Mouse (Mus musculus): ENCODE measurements around the gene Gemin7. TPM values are rescaled to one million over a fixed set of nuclear protein-coding genes. Genes with fewer than 3 reads are reported as not detected.

The Gemin7 gene
- total RNA-seq, 2 experiments from 2014 or later, result 37.8 to 70.9 TPM

Other genes with a start within 250 kb of the Gemin7 start
- 12.4 and 42.8 TPM in 2 replicates for gene Ercc1, start 232.8 kb downstream of the Gemin7 start, total RNA-seq (2014; fragmentation: Nextera tagmentation)
- gene Ercc1, start 232.8 kb downstream of the Gemin7 start, total RNA-seq (2017), result 29.4 and 34.9 TPM in 2 replicates
- gene Cd3eap, start 218.1 kb downstream of the Gemin7 start, total RNA-seq (2014; fragmentation: Nextera tagmentation), result 20.3 and 26.1 TPM in 2 replicates
- 23.2 and 39.9 TPM in 2 replicates for gene Cd3eap, start 218.1 kb downstream of the Gemin7 start, total RNA-seq (2017)
- 1.8 and 1.9 TPM in 2 replicates for gene Ppp1r13l, start 217.8 kb downstream of the Gemin7 start, total RNA-seq (2014; fragmentation: Nextera tagmentation)
- gene Ppp1r13l, start 217.8 kb downstream of the Gemin7 start, total RNA-seq (2017), result 0.26 and 0.57 TPM in 2 replicates
- gene Ercc2, start 195.6 kb downstream of the Gemin7 start, total RNA-seq (2014; fragmentation: Nextera tagmentation), result 10.7 and 26.9 TPM in 2 replicates
- gene Ercc2, start 195.6 kb downstream of the Gemin7 start, total RNA-seq (2017), result 29.8 and 31.9 TPM in 2 replicates
- gene Klc3, start 173.5 kb downstream of the Gemin7 start, total RNA-seq (2014; fragmentation: Nextera tagmentation), result not detected in 2 replicates
- gene Klc3, start 173.5 kb downstream of the Gemin7 start, total RNA-seq (2017), result not detected in 2 replicates
- 0.85 TPM in 1 of 2 replicates, not detected in the other for gene Ckm, start 172.8 kb downstream of the Gemin7 start, total RNA-seq (2014; fragmentation: Nextera tagmentation)
- 1.5 and 3.0 TPM in 2 replicates for gene Ckm, start 172.8 kb downstream of the Gemin7 start, total RNA-seq (2017)
- 9.1 and 10.8 TPM in 2 replicates for gene Mark4, start 118.8 kb downstream of the Gemin7 start, total RNA-seq (2014; fragmentation: Nextera tagmentation)
- gene Mark4, start 118.8 kb downstream of the Gemin7 start, total RNA-seq (2017), result 2.5 and 3.8 TPM in 2 replicates
- 1.0 and 2.5 TPM in 2 replicates for gene Exoc3l2, start 114.3 kb downstream of the Gemin7 start, total RNA-seq (2014; fragmentation: Nextera tagmentation)
- gene Exoc3l2, start 114.3 kb downstream of the Gemin7 start, total RNA-seq (2017), result 0.95 TPM in 1 of 2 replicates, not detected in the other
- gene Bloc1s3, start 69.2 kb downstream of the Gemin7 start, total RNA-seq (2014; fragmentation: Nextera tagmentation), result 3.1 and 4.5 TPM in 2 replicates
- 0.60 and 1.0 TPM in 2 replicates for gene Bloc1s3, start 69.2 kb downstream of the Gemin7 start, total RNA-seq (2017)
- gene Trappc6a, start 69.2 kb downstream of the Gemin7 start, total RNA-seq (2014; fragmentation: Nextera tagmentation), result 75.3 and 83.4 TPM in 2 replicates
- gene Trappc6a, start 69.2 kb downstream of the Gemin7 start, total RNA-seq (2017), result 28.2 and 30.6 TPM in 2 replicates
- not detected in 2 replicates for gene Nkpd1, start 59.8 kb downstream of the Gemin7 start, total RNA-seq (2014; fragmentation: Nextera tagmentation)
- not detected in 2 replicates for gene Nkpd1, start 59.8 kb downstream of the Gemin7 start, total RNA-seq (2017)
- 29.7 and 32.3 TPM in 2 replicates for gene Ppp1r37, start 14.5 kb downstream of the Gemin7 start, total RNA-seq (2014; fragmentation: Nextera tagmentation)
- gene Ppp1r37, start 14.5 kb downstream of the Gemin7 start, total RNA-seq (2017), result 11.9 and 17.8 TPM in 2 replicates
- 3.9 and 7.0 TPM in 2 replicates for gene Zfp296, start 308 bp downstream of the Gemin7 start, total RNA-seq (2014; fragmentation: Nextera tagmentation)
- 3.8 and 3.9 TPM in 2 replicates for gene Zfp296, start 308 bp downstream of the Gemin7 start, total RNA-seq (2017)
- 24.2 and 40.8 TPM in 2 replicates for gene Clasrp, start 26.9 kb upstream of the Gemin7 start, total RNA-seq (2014; fragmentation: Nextera tagmentation)
- gene Clasrp, start 26.9 kb upstream of the Gemin7 start, total RNA-seq (2017), result 19.6 TPM in 2 replicates
- 1.2 TPM in 1 of 2 replicates, not detected in the other for gene Relb, start 51.8 kb upstream of the Gemin7 start, total RNA-seq (2014; fragmentation: Nextera tagmentation)
- 1.4 and 1.9 TPM in 2 replicates for gene Relb, start 51.8 kb upstream of the Gemin7 start, total RNA-seq (2017)
- gene Clptm1, start 87.4 kb upstream of the Gemin7 start, total RNA-seq (2014; fragmentation: Nextera tagmentation), result 29.9 and 41.7 TPM in 2 replicates
- gene Clptm1, start 87.4 kb upstream of the Gemin7 start, total RNA-seq (2017), result 32.0 and 36.5 TPM in 2 replicates
- 3.3 and 5.9 TPM in 2 replicates for gene Apoc2, start 100.3 kb upstream of the Gemin7 start, total RNA-seq (2014; fragmentation: Nextera tagmentation)
- gene Apoc2, start 100.3 kb upstream of the Gemin7 start, total RNA-seq (2017), result 1.3 TPM in 1 of 2 replicates, not detected in the other
- not detected in 2 replicates for gene Gm44805, start 103.8 kb upstream of the Gemin7 start, total RNA-seq (2014; fragmentation: Nextera tagmentation)
- gene Gm44805, start 103.8 kb upstream of the Gemin7 start, total RNA-seq (2017), result not detected in 2 replicates
- gene Apoc4, start 103.9 kb upstream of the Gemin7 start, total RNA-seq (2014; fragmentation: Nextera tagmentation), result not detected in 2 replicates
- not detected in 2 replicates for gene Apoc4, start 103.9 kb upstream of the Gemin7 start, total RNA-seq (2017)
- gene Apoc1, start 115.1 kb upstream of the Gemin7 start, total RNA-seq (2014; fragmentation: Nextera tagmentation), result 10.3 and 17.9 TPM in 2 replicates
- gene Apoc1, start 115.1 kb upstream of the Gemin7 start, total RNA-seq (2017), result 0.57 and 10.6 TPM in 2 replicates
- gene Apoe, start 121.6 kb upstream of the Gemin7 start, total RNA-seq (2014; fragmentation: Nextera tagmentation), result 21.9 and 23.5 TPM in 2 replicates
- 59.3 and 90.6 TPM in 2 replicates for gene Apoe, start 121.6 kb upstream of the Gemin7 start, total RNA-seq (2017)
- gene Tomm40, start 137.8 kb upstream of the Gemin7 start, total RNA-seq (2014; fragmentation: Nextera tagmentation), result 70.2 and 76.7 TPM in 2 replicates
- 36.2 and 47.0 TPM in 2 replicates for gene Tomm40, start 137.8 kb upstream of the Gemin7 start, total RNA-seq (2017)
- gene Nectin2, start 172.9 kb upstream of the Gemin7 start, total RNA-seq (2014; fragmentation: Nextera tagmentation), result 1.7 and 2.0 TPM in 2 replicates
- 1.6 and 1.8 TPM in 2 replicates for gene Nectin2, start 172.9 kb upstream of the Gemin7 start, total RNA-seq (2017)
- not detected in 2 replicates for gene Bcam, start 193.4 kb upstream of the Gemin7 start, total RNA-seq (2014; fragmentation: Nextera tagmentation)
- not detected in 2 replicates for gene Bcam, start 193.4 kb upstream of the Gemin7 start, total RNA-seq (2017)
- not detected in 2 replicates for gene Cblc, start 219.2 kb upstream of the Gemin7 start, total RNA-seq (2014; fragmentation: Nextera tagmentation)
- gene Cblc, start 219.2 kb upstream of the Gemin7 start, total RNA-seq (2017), result not detected in 2 replicates
- 7.5 and 8.5 TPM in 2 replicates for gene Bcl3, start 245.2 kb upstream of the Gemin7 start, total RNA-seq (2014; fragmentation: Nextera tagmentation)
- 0.57 and 1.0 TPM in 2 replicates for gene Bcl3, start 245.2 kb upstream of the Gemin7 start, total RNA-seq (2017)